Mouse (Mus musculus) G1E (cell line): ENCODE results near the gene Usp6nl. TPM values are rescaled to one million over a fixed set of nuclear protein-coding genes. Genes with fewer than 3 reads are reported as not detected.

Source experiments
- ATAC-seq: 2 replicates; pipeline ENCODE4 v1.8.0; 2016; ENCODE audit warnings: mild to moderate bottlenecking; ENCODE audit not compliant: insufficient number of reproducible peaks, poor library complexity, low FRiP score, severe bottlenecking; ENCODE audit errors: extremely low read depth
- DNase-seq: peaks from one replicate; pipeline ENCODE4 v3.0.0; 2012; ENCODE audit warnings: low spot score
- H3K27me3 ChIP-seq: 2 replicates; pipeline ENCODE4 v1.6.1; 2012; ENCODE audit warnings: mild to moderate bottlenecking, low read length, inconsistent platforms; ENCODE audit not compliant: insufficient read depth
- H3K36me3 ChIP-seq: replicated peaks from 2 replicates; pipeline ENCODE3; 2012; ENCODE audit warnings: mild to moderate bottlenecking, inconsistent platforms
- H3K4me1 ChIP-seq: 2 replicates; pipeline ENCODE4 v1.6.1; 2012; ENCODE audit warnings: low read depth, low read length, inconsistent platforms, mixed read lengths; ENCODE audit not compliant: insufficient read depth
- H3K4me3 ChIP-seq: 2 replicates; pipeline ENCODE4 v1.5.1; 2012; ENCODE audit warnings: low read depth, mild to moderate bottlenecking, inconsistent platforms, low read length, moderate library complexity, mixed read lengths
- H3K9me3 ChIP-seq: replicated peaks from 2 replicates; pipeline ENCODE4 v1.6.1; 2012; ENCODE audit warnings: inconsistent platforms
- CTCF ChIP-seq: IDR thresholded peaks from 2 replicates; pipeline ENCODE4 v1.5.1; 2012; ENCODE audit warnings: low read depth, low read length, inconsistent platforms, mixed read lengths
- GATA1 ChIP-seq: IDR thresholded peaks from 2 replicates; pipeline ENCODE4 v1.6.1; 2012; ENCODE audit warnings: borderline replicate concordance, low read length, inconsistent platforms, mixed read lengths
- GATA2 ChIP-seq: IDR thresholded peaks from 2 replicates; pipeline ENCODE4 v1.6.1; 2012; ENCODE audit warnings: low read depth, low read length, inconsistent platforms, borderline replicate concordance
- POLR2AphosphoS5 ChIP-seq: IDR thresholded peaks from 2 replicates; pipeline ENCODE4 v1.6.1; 2012; ENCODE audit warnings: low read depth, low read length, inconsistent platforms; ENCODE audit not compliant: insufficient replicate concordance
- TAL1 ChIP-seq: conservative IDR thresholded peaks from 2 replicates; pipeline ENCODE4 v1.6.1; 2012; ENCODE audit warnings: low read depth, low read length, inconsistent platforms, mixed read lengths
- polyA plus RNA-seq: library from polyadenylated mRNA; stranded (reverse); fragments of >175 nt; gene quantifications from 2 replicates; pipeline ENCODE4 v1.2.3, GENCODE M21; 2012
- total RNA-seq, 2 experiments: library from RNA; stranded (forward) in 1 of 2; stranded (reverse) in 1 of 2; fragments of 200-1000 nt in 1 of 2; fragments of >200 nt in 1 of 2; fragmentation: Nextera tagmentation in 1 of 2; gene quantifications; 2 replicates each; pipeline ENCODE4 v1.2.3; 2014 to 2017

Gene Usp6nl
- total and polyA plus RNA-seq, 3 experiments = 17.2 to 45.3 (median 17.5) TPM

DNA sequence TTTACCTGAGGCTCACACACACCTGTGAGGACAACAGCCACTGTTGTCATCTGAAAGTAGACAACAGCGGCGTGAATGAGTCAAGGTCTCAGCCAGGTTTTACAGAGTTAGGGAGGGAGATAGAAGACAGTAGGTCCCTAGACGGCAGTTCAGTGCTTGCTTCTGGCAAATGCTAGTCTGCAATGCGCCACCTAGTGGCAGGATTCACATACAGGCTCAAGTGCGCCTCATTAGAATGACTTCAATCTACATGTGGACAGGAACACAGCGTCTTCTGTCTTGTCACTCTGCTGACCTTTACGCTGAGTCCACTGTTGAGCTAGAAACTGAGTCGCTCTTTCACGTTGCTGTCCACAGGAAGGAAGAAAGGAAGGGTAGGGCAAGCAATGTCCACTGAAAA lies 146.7 kb downstream of the Usp6nl start:
- Histone ChIP-seq H3K4me1 (0 out of 2 replicates have a peak, but pooled peaks cover 3% of the 10 kb centered on the region), H3K36me3 (no peaks in the 10 kb centered on the region), H3K9me3 (no peaks in the 10 kb centered on the region), H3K4me3 (no peak overlapping the region), H3K27me3 (peaks cover 40% of the 10 kb centered on the region)
- DNase-seq = peak; percentile 55
- TF ChIP-seq GATA2 = no peak
- no peak for TF ChIP-seq POLR2AphosphoS5
- TF ChIP-seq CTCF = peak; percentile 91
- no peak for ATAC-seq

- Histone ChIP-seq H3K4me1 (0 out of 2 replicates have a peak, but pooled peaks cover 3% of the 10 kb centered on the region), H3K9me3 (no peaks in the 10 kb centered on the region), H3K4me3 (no peak overlapping the region), H3K36me3 (no peaks in the 10 kb centered on the region), H3K27me3 (peaks cover 32% of the 10 kb centered on the region)
- TF ChIP-seq GATA1 (no peak), CTCF (no peak)
- ATAC-seq (no peak), DNase-seq (no peak)
Observed at GRCm38 (mm10) chr2:6471110-6471611, 148.7 kb downstream of the Usp6nl start.

GRCm38 (mm10) chr2:6473829-6474228 lies 151.4 kb downstream of the Usp6nl start:
- no peak overlapping the region for H3K4me3 ChIP-seq
- H3K9me3 ChIP-seq = no peaks in the 10 kb centered on the region
- TF ChIP-seq POLR2AphosphoS5 (no peak), TAL1 (no peak), GATA2 (no peak), CTCF (no peak), GATA1 (no peak)
- no peaks in the 10 kb centered on the region for H3K36me3 ChIP-seq
- no peak for ATAC-seq
- peaks cover 27% of the 10 kb centered on the region for H3K27me3 ChIP-seq
- H3K4me1 ChIP-seq = 0 out of 2 replicates have a peak, but pooled peaks cover 3% of the 10 kb centered on the region
- DNase-seq = no peak

DNA sequence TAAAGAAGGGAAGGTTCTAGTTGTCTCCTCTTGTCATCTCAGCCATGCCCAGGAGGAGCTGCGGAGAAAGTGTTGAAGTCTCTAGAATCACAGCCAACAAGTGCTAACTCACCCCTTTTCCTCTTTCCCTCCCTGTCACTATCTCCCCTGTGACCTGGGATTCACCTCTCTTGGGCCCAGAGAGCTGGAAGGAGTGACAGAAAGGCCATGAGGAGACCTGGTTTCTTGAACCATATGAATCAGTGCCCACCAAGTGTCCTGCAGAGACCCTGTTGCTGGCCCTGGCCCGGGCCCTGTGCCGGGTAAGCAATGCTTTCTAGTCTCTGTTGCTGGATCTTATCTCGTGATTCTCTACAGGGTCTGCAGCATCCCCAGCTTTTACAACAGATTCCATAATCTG lies 155.4 kb downstream of the Usp6nl start:
- ATAC-seq = no peak
- H3K4me3 ChIP-seq = no peak overlapping the region
- TF ChIP-seq GATA2 (no peak), CTCF (no peak), GATA1 (no peak), POLR2AphosphoS5 (no peak), TAL1 (no peak)
- H3K36me3 ChIP-seq = no peaks in the 10 kb centered on the region
- 0 out of 2 replicates have a peak, but pooled peaks cover 3% of the 10 kb centered on the region for H3K4me1 ChIP-seq
- DNase-seq = no peak
- no peaks in the 10 kb centered on the region for H3K9me3 ChIP-seq
- H3K27me3 ChIP-seq = peaks cover 24% of the 10 kb centered on the region

GRCm38 (mm10) chr2:6478361-6478965 lies 156.0 kb downstream of the Usp6nl start:
- H3K4me1 ChIP-seq = 0 out of 2 replicates have a peak, but pooled peaks cover 3% of the 10 kb centered on the region
- DNase-seq = no peak
- TF ChIP-seq TAL1 = no peak
- no peak for TF ChIP-seq POLR2AphosphoS5
- no peak for TF ChIP-seq GATA1
- no peak for TF ChIP-seq CTCF
- TF ChIP-seq GATA2 = no peak
- no peaks in the 10 kb centered on the region for H3K36me3 ChIP-seq
- no peak overlapping the region for H3K4me3 ChIP-seq
- peaks cover 24% of the 10 kb centered on the region for H3K27me3 ChIP-seq
- H3K9me3 ChIP-seq = no peaks in the 10 kb centered on the region
- ATAC-seq = no peak

- no peaks in the 10 kb centered on the region for H3K4me1 ChIP-seq
- no peak for TF ChIP-seq POLR2AphosphoS5
- no peak for TF ChIP-seq GATA2
- no peak for TF ChIP-seq TAL1
- no peak for TF ChIP-seq GATA1
- TF ChIP-seq CTCF = no peak
- H3K27me3 ChIP-seq = peaks cover 27% of the 10 kb centered on the region
- no peaks in the 10 kb centered on the region for H3K9me3 ChIP-seq
- ATAC-seq (no peak), DNase-seq (no peak)
- H3K36me3 ChIP-seq = no peaks in the 10 kb centered on the region
- H3K4me3 ChIP-seq = no peak overlapping the region
Observed at GRCm38 (mm10) chr2:6478966-6479391, 156.5 kb downstream of the Usp6nl start.

DNA sequence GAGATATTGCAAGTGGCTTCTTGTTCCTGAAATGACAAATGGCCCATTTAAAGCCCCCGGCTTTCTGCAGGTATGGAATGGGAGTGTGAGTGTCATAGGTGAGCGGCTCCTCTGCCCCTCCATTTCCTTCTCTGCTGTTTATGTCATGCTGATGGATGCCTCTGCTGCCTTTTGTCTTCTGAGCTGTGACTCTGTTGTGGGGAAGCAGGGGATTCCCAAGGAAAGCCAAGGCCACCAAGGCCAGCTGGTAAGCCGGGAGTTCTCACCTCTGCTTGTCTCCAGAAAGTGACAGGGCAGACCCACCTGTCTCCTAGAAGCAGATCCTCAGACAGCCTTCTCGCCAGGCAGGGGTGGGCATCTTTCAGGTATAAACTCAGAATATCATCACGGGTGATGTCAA lies 157.2 kb downstream of the Usp6nl start:
- no peak for ATAC-seq

More for the DNA sequence above, 157.2 kb downstream of the Usp6nl start:
- DNase-seq = no peak
- no peak for TF ChIP-seq TAL1
- TF ChIP-seq GATA1 = no peak
- TF ChIP-seq CTCF = no peak
- TF ChIP-seq GATA2 = no peak
- TF ChIP-seq POLR2AphosphoS5 = no peak
- Histone ChIP-seq H3K4me1 (no peaks in the 10 kb centered on the region), H3K4me3 (no peak overlapping the region), H3K27me3 (peaks cover 27% of the 10 kb centered on the region), H3K9me3 (no peaks in the 10 kb centered on the region), H3K36me3 (no peaks in the 10 kb centered on the region)
